Mouse (Mus musculus) neural tube, embryonic 15.5 days (tissue): Measurements from ENCODE around the gene Slc18a2. TPM values are rescaled to one million over a fixed set of nuclear protein-coding genes. Genes with fewer than 3 reads are reported as not detected.

ENCODE experiments used
- ATAC-seq: fragments of 200-750 bp; cut with Nextera tagmentation; 2 replicates; pipeline ENCODE4 v1.8.0; 2017; ENCODE audit warnings: mild to moderate bottlenecking, moderate TSS enrichment, moderate library complexity; ENCODE audit not compliant: low FRiP score
- H3K27ac ChIP-seq: fragments of 300-500 bp; sonication (generic); replicated peaks from 2 replicates; pipeline ENCODE4 v1.5.1; 2015; ENCODE audit warnings: mild to moderate bottlenecking, inconsistent platforms
- H3K27me3 ChIP-seq: fragments of 300-500 bp; sonication (generic); replicated peaks from 2 replicates; pipeline ENCODE4 v1.6.1; 2015; ENCODE audit warnings: inconsistent platforms
- H3K36me3 ChIP-seq: fragments of 300-500 bp; sonication (generic); 2 replicates; pipeline ENCODE4 v1.6.1; 2015; ENCODE audit warnings: inconsistent platforms
- H3K4me1 ChIP-seq: fragments of 300-500 bp; sonication (generic); 2 replicates; pipeline ENCODE4 v1.6.1; 2015; ENCODE audit warnings: inconsistent platforms
- H3K4me2 ChIP-seq: fragments of 300-500 bp; sonication (generic); 2 replicates; pipeline ENCODE4 v1.6.1; 2015; ENCODE audit warnings: inconsistent platforms, mild to moderate bottlenecking, moderate library complexity
- H3K4me3 ChIP-seq: fragments of 300-500 bp; sonication (generic); replicated peaks from 2 replicates; pipeline ENCODE4 v1.5.1; 2015; ENCODE audit warnings: mild to moderate bottlenecking, inconsistent platforms
- H3K9ac ChIP-seq: fragments of 300-500 bp; sonication (generic); replicated peaks from 2 replicates; pipeline ENCODE4 v1.6.1; 2015; ENCODE audit warnings: mild to moderate bottlenecking, inconsistent platforms
- H3K9me3 ChIP-seq: fragments of 300-500 bp; sonication (generic); replicated peaks from 2 replicates; pipeline ENCODE4 v1.6.1; 2016; ENCODE audit warnings: inconsistent platforms
- WGBS: fragments of 180-500 bp; shearing (Covaris S2); methylation state at CpG from one replicate; pipeline ENCODE4 v1.1.7; 2015; ENCODE audit warnings: mixed read lengths; 5-methylcytosine and 5-hydroxymethylcytosine counted together
- polyA plus RNA-seq: library from polyadenylated mRNA; unstranded; fragments of >200 nt; fragmentation: Nextera tagmentation; extraction: Ambion mirVana; gene quantifications from 2 replicates; pipeline ENCODE4 v1.2.1, GENCODE M21; 2015

Slc18a2 gene
- polyA plus RNA-seq = 9.5 and 9.6 TPM in 2 replicates

GRCm38 (mm10) chr19:59260718-59261442, at the start of gene Slc18a2:
Gene Slc18a2 (plus strand): TSS chr19:59260896.
- H3K9ac ChIP-seq = peak within 1 kb of the TSS; percentile 31

GRCm38 (mm10) chr19:59216891-59217290, 43.8 kb upstream of the Slc18a2 start:
- Histone ChIP-seq H3K36me3 (no peaks in the 10 kb centered on the region), H3K4me3 (no peak overlapping the region), H3K9ac (no peak overlapping the region), H3K27me3 (peaks cover 36% of the 10 kb centered on the region), H3K9me3 (no peaks in the 10 kb centered on the region), H3K27ac (no peak overlapping the region), H3K4me1 (no peaks in the 10 kb centered on the region), H3K4me2 (no peak overlapping the region)
- 65% methylated on average over 3 of the region's 3 CpGs for WGBS
- ATAC-seq = no peak

More at GRCm38 (mm10) chr19:59260718-59261442, at the start of gene Slc18a2:
- Histone ChIP-seq H3K27me3 (peaks cover 25% of the 10 kb centered on the region), H3K4me3 (peak within 1 kb of the TSS; percentile 40), H3K27ac (no peak within 1 kb of the TSS), H3K4me1 (peaks cover 10% of the 10 kb centered on the region), H3K9me3 (no peaks in the 10 kb centered on the region), H3K4me2 (peak within 1 kb of the TSS; percentile 72), H3K36me3 (no peaks in the 10 kb centered on the region)
- 2% methylated on average over 51 of the region's 55 CpGs for WGBS
- ATAC-seq = peak; percentile 55

- no peak within 1 kb of the TSS for H3K27ac ChIP-seq
- no peak within 1 kb of the TSS for H3K4me3 ChIP-seq
- no peaks in the 10 kb centered on the region for H3K36me3 ChIP-seq
- no peak within 1 kb of the TSS for H3K9ac ChIP-seq
- no peaks in the 10 kb centered on the region for H3K4me1 ChIP-seq
- 91% methylated on average over 8 of the region's 8 CpGs for WGBS
- no peak for ATAC-seq
- no peak within 1 kb of the TSS for H3K4me2 ChIP-seq
- H3K9me3 ChIP-seq = no peaks in the 10 kb centered on the region
- peaks cover 29% of the 10 kb centered on the region for H3K27me3 ChIP-seq
Measured at GRCm38 (mm10) chr19:59218991-59219390, 41.7 kb upstream of the Slc18a2 start, which contains the start of gene Kcnk18. Gene Kcnk18 (plus strand): TSS chr19:59219214.

DNA sequence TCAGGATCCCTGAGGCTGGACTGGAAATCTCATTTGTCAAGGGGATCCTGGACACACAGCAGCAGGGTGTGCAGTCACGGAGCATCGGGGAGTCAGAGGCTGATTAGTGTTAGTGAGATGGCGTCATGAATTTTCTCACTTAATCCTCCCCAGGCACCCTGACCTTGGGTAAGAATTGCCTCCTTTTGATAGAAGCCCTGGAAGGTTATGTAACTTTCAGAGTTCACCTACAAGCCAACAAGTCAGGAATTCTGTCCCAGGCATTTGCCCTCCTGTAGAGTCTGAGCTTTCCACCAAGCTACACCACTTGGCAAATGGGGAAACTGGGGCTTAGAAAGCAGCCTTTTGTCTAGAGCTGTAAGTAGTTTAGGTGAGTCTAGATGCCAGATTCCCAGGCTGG, 39.6 kb upstream of the Slc18a2 start:
- H3K9ac ChIP-seq = no peak overlapping the region
- H3K9me3 ChIP-seq = no peaks in the 10 kb centered on the region
- WGBS = 71% methylated on average over 3 of the region's 3 CpGs
- ATAC-seq = no peak
- H3K4me1 ChIP-seq = no peaks in the 10 kb centered on the region
- H3K4me3 ChIP-seq = no peak overlapping the region
- no peak overlapping the region for H3K27ac ChIP-seq
- no peak overlapping the region for H3K4me2 ChIP-seq
- H3K27me3 ChIP-seq = peaks cover 25% of the 10 kb centered on the region
- H3K36me3 ChIP-seq = no peaks in the 10 kb centered on the region

GRCm38 (mm10) chr19:59228376-59228775, 32.3 kb upstream of the Slc18a2 start:
- no peaks in the 10 kb centered on the region for H3K27me3 ChIP-seq
- H3K4me2 ChIP-seq = no peak overlapping the region
- no peak for ATAC-seq
- H3K9me3 ChIP-seq = no peaks in the 10 kb centered on the region
- H3K9ac ChIP-seq = no peak overlapping the region
- H3K4me3 ChIP-seq = no peak overlapping the region
- no peaks in the 10 kb centered on the region for H3K4me1 ChIP-seq
- 80% methylated on average over 3 of the region's 3 CpGs for WGBS
- H3K36me3 ChIP-seq = no peaks in the 10 kb centered on the region
- H3K27ac ChIP-seq = no peak overlapping the region

- Histone ChIP-seq H3K27ac (no peak overlapping the region), H3K4me3 (no peak overlapping the region), H3K9me3 (no peaks in the 10 kb centered on the region), H3K4me1 (no peaks in the 10 kb centered on the region), H3K36me3 (no peaks in the 10 kb centered on the region), H3K27me3 (0 out of 2 replicates have a peak, but pooled peaks cover 2% of the 10 kb centered on the region), H3K4me2 (no peak overlapping the region), H3K9ac (no peak overlapping the region)
- 64% methylated on average over 5 of the region's 5 CpGs for WGBS
- no peak for ATAC-seq
Measured at GRCm38 (mm10) chr19:59232786-59233185, 27.9 kb upstream of the Slc18a2 start.

DNA sequence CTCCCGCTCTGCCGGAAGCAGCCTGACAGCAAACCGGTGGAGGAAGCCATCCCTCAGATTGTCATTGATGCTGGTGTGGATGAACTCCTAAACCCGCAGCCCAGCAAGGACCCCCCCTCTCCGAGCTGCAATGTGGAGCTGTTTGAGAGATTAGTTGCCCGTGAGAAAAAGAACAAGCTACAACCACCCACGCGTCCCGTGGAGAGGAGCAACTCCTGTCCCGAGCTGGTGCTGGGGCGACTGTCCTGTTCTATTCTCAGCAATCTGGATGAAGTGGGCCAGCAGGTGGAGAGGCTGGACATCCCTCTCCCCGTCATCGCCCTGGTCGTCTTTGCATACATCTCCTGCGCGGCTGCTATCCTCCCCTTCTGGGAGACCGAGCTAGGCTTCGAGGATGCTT, 25.7 kb upstream of the Slc18a2 start:
- Histone ChIP-seq H3K27ac (no peak overlapping the region), H3K4me1 (no peaks in the 10 kb centered on the region), H3K4me2 (no peak overlapping the region), H3K9me3 (no peaks in the 10 kb centered on the region), H3K27me3 (0 out of 2 replicates have a peak, but pooled peaks cover 9% of the 10 kb centered on the region), H3K4me3 (no peak overlapping the region), H3K9ac (no peak overlapping the region), H3K36me3 (no peaks in the 10 kb centered on the region)
- 93% methylated on average over 18 of the region's 18 CpGs for WGBS
- no peak for ATAC-seq

- Histone ChIP-seq H3K27me3 (0 out of 2 replicates have a peak, but pooled peaks cover 9% of the 10 kb centered on the region), H3K4me2 (no peak overlapping the region), H3K36me3 (no peaks in the 10 kb centered on the region), H3K4me1 (no peaks in the 10 kb centered on the region), H3K9me3 (no peaks in the 10 kb centered on the region), H3K4me3 (no peak overlapping the region), H3K27ac (no peak overlapping the region), H3K9ac (no peak overlapping the region)
- ATAC-seq = no peak
- 80% methylated on average over 6 of the region's 6 CpGs for WGBS
Measured at GRCm38 (mm10) chr19:59236046-59236445, 24.6 kb upstream of the Slc18a2 start.

DNA sequence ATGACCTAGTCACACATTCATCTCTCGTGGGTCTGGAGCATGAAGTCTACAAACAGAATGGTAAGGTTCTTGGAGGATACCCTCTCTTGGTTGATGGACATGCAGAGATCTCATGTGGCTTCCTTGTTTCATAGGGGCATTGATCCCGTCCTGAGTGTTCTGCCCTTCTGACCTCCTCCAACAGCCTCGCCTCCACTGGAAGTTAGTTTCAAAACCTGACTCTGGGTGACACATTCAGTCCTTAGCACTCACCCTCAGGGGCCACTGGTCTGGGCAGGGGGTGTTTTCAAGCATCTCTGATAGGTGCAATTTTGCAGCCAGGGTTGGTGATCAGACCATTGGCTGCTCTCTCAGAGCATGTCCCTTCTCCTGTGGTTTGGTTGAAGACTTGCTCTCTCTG, 22.1 kb upstream of the Slc18a2 start:
- H3K4me1 ChIP-seq = no peaks in the 10 kb centered on the region
- ATAC-seq = no peak
- no peak overlapping the region for H3K9ac ChIP-seq
- H3K4me3 ChIP-seq = no peak overlapping the region
- 79% methylated on average over 3 of the region's 3 CpGs for WGBS
- H3K27ac ChIP-seq = no peak overlapping the region
- H3K27me3 ChIP-seq = 0 out of 2 replicates have a peak, but pooled peaks cover 9% of the 10 kb centered on the region
- no peaks in the 10 kb centered on the region for H3K9me3 ChIP-seq
- no peak overlapping the region for H3K4me2 ChIP-seq
- H3K36me3 ChIP-seq = no peaks in the 10 kb centered on the region

GRCm38 (mm10) chr19:59239124-59239817, 21.4 kb upstream of the Slc18a2 start:
- Histone ChIP-seq H3K4me3 (no peak overlapping the region), H3K4me2 (no peak overlapping the region), H3K4me1 (no peaks in the 10 kb centered on the region), H3K36me3 (no peaks in the 10 kb centered on the region), H3K27me3 (0 out of 2 replicates have a peak, but pooled peaks cover 9% of the 10 kb centered on the region), H3K9me3 (no peaks in the 10 kb centered on the region), H3K9ac (no peak overlapping the region), H3K27ac (no peak overlapping the region)
- ATAC-seq = peak; percentile 31; the same call in 1 of the 2 replicates
- WGBS = 26% methylated on average over 17 of the region's 17 CpGs

DNA sequence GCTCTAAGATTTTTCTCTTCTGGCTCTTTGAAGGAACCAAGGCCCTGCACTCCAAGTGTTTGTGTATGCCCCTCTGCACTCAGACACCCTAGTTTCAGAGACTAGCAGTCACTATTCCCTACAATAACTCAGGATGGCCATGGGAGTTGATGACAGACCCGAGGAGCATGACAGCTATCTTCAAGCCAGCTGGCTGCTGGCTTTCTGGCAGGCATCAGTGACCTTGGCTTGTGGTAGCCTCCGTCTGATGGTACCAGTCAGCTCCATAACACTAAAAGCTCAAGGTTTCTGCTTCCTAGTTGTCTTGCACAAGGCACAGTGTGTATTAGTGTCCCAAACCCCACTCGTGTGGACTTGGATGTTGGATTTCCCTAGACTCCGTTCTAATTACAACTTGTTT, 18.7 kb upstream of the Slc18a2 start:
- ATAC-seq = no peak
- H3K4me3 ChIP-seq = no peak overlapping the region
- no peak overlapping the region for H3K9ac ChIP-seq
- 0 out of 2 replicates have a peak, but pooled peaks cover 9% of the 10 kb centered on the region for H3K27me3 ChIP-seq
- WGBS = 89% methylated on average over 4 of the region's 4 CpGs
- H3K4me2 ChIP-seq = no peak overlapping the region
- H3K4me1 ChIP-seq = no peaks in the 10 kb centered on the region
- no peaks in the 10 kb centered on the region for H3K9me3 ChIP-seq
- no peak overlapping the region for H3K27ac ChIP-seq
- H3K36me3 ChIP-seq = no peaks in the 10 kb centered on the region

DNA sequence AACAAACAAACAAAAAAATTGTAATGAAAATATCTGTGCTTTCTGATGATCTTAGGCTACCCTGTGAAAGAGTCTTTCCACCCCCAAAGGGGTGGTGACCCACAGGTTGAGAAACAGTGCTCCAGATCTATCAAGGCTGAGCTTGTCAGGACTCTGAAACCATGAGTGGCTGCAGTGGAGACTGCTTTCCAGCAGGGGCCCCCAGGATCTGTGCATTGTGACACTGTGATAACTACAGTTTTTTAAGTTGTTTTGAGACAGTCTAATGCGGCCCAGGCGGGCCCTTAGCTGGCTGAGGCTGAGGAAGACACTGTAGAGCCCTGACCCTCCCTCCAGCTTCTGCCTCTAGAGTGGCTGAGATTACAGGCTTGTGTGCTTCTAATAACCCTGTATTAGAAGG, 17.6 kb upstream of the Slc18a2 start:
- Histone ChIP-seq H3K4me1 (no peaks in the 10 kb centered on the region), H3K9me3 (no peaks in the 10 kb centered on the region), H3K27ac (no peak overlapping the region), H3K4me2 (no peak overlapping the region), H3K4me3 (no peak overlapping the region), H3K36me3 (no peaks in the 10 kb centered on the region), H3K27me3 (0 out of 2 replicates have a peak, but pooled peaks cover 4% of the 10 kb centered on the region), H3K9ac (no peak overlapping the region)
- 86% methylated on average over 2 of the region's 2 CpGs for WGBS
- ATAC-seq = no peak
